Mouse (Mus musculus) ovary, postnatal 36 days (tissue): ENCODE results near the gene Smox.

Experiments
- DNase-seq: peaks from one replicate; pipeline ENCODE4 v3.0.0; 2022; ENCODE audit warnings: low spot score, mixed read lengths

Gene Smox

DNA sequence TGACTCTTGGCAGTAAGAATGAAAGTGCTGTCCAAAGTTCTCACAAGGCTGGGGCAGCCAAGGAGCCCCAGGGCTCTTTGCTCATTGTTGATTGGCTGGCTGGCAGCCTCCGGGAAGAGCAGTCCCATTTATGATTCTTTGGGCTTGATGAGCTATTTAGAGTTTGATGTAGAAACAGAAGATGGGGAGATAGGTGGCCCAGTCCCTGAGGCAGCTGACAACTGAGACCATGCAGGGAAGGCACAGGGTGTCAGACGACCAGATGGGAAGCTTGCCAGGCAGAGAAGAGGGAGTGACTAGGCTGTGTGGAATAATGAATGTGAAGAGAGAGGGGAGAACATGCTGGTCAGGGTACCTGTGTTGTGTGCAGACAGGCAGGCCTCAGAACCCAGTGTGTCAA, 22.2 kb downstream of the Smox start:
- no peak for DNase-seq

DNA sequence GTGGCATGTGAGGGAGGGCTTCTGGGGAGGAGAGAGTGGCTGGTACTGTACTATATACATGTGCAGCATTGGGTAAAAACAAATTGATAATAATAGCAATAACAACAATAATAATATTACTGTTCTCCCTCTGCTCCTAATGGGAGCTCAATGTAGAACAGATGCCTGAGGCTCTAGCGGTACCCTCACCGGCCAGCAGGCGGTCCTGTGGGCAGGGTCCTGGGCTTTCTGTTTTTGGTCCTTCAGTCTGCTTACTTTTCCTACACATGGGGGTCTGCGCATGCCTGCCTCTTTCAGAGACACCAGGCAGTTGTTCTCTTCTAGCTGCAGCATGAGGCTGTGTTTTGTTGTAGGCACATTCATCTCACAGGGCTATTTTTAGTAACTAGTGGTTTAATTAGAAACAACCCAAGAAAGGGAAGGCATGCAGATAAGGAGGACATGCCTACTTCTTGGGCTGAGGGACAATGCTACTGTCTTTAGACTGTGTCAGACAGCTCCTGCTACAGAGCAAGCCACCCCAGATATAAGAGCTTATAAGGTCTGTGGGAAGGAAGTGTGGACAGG, 22.8 kb downstream of the Smox start:
- no peak for DNase-seq

DNA sequence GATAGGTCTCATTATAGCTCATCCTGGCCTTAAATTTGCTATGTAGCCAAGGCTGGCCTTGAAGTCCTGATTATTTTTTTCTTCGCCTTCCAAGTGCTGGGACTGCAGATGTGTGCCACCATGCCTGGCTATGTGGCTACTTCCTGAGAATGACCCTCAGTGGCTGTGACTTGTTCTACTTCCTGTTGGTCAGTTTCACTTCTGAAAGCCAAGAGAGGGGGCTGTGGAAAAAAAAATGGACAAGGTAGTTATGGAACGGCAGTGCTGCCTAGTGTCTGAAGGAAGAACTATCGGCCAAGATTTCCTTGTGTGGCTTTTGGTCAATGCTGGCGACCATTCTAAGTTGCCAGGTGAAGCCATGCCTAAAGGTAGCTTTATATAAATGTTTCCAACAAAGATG, 26.3 kb downstream of the Smox start:
- DNase-seq = no peak

DNA sequence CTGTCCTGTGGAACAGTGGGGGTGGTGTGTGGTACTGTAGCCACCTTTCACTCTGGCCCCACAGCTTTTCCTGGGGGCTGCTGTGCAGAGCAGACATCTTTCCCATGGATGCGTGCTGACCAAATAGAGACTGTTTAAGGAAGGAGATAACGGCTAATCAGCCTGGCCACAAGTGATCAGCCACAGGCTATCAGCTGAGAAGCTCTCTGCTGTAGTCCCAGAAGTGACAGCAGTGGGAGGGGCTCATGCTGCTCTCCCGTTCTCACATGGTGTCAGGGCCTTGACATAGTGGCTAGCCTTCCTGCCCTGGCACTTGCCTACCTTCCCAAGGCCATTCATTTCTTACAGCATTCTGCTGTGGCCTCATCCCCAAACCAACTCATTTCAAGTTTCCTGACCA, 27.5 kb downstream of the Smox start:
- no peak for DNase-seq

DNA sequence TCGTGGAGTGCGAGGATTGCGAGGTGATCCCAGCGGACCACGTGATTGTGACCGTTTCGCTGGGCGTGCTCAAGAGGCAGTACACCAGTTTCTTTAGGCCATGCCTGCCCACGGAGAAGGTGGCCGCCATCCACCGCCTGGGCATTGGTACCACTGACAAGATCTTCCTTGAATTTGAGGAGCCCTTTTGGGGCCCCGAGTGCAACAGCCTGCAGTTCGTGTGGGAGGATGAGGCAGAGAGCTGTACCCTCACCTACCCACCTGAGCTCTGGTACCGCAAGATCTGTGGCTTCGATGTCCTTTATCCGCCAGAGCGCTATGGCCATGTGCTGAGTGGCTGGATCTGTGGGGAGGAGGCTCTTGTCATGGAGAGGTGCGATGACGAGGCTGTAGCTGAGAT, 29.4 kb downstream of the Smox start:
- no peak for DNase-seq

DNA sequence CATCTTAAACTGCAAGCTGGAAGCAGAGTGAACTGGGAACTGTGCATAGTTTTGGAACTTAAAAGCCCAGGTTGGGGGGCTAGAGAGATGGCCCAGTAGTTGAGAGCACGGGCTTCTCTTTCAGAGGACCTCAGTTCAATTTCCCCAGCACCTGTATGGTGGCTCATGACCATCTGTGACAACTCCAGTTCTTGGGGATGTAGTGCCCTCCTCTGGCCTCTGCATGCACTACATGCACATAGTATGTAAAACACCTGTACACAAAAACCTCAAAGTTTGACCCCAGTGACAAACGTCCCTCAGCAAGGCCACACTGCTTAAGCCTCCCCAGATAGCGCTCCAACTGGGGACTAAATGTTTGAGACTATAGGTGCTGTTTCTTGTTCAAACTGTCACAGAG, 35.8 kb downstream of the Smox start:
- no peak for DNase-seq

DNA sequence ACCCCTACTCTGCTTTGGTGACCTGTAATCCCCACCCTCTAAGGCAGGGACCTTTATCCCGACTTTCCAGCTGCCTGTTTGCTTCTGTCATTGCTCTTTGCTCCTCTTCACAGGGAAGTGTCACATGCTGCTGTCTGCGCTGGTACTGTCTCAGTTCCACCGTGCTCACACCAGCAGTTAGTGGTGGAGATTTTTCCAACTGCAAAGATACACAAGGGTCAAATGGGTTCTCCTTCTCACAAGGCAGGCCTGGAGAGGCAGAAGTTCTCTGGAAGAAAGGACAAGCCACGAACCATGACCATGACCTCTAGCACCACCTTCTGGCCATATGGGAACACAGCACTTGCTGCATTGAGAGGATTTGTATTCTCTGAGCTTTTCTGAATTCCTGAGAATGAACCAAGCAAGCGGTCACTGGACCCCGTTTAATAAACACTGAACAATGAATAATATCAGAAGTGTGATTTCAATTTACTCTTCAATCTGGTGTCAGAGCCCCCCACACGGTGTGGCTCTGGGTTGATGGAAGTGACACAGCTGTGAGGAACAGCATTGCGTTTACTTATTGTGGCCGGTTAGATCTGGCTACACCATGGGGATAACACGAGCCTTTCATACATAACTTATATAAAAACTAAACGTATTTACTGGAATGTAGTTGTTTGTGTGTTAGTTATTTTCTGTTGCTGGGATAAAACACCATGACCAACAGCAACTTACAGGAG, 38.8 kb downstream of the Smox start:
- DNase-seq = peak; percentile 47

DNA sequence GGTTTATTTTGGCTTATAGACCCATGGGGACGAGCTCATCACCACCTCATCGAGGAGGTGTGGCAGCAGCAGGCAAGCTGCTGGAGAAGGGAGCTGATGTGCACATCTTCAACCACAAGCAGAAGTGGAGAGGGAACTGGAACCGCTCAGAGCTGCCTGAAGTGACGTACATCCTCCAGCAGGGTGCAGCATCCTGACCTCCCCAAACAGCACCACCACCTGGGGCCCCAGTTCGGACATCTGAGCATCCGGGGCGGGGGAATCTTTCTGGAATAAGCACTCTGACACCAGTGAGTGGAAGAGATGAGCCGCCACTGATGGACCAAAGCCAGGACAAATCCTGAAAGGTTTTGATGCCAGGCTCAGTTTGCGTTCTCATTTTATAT, 39.3 kb downstream of the Smox start:
- DNase-seq = peak; percentile 41

DNA sequence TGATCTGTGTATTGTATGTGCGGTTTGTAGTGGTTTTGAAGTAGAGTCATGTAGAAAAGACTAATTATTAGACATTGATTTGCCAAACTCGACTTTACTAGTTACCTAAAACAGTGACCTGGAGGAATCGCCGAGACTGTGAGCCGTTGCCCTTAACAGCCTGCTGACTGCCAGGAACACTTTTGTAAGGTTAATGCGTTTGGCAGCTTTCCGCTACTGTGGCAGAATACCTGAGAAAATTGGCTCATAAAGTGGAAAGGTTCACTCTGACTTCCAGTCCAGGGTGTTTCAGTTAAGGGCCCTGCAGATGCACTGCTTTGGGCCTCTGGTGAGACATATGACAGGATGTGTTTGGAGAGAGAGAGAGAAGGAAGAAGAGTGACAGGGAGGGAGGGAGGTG, 40.0 kb downstream of the Smox start:
- DNase-seq = no peak

DNA sequence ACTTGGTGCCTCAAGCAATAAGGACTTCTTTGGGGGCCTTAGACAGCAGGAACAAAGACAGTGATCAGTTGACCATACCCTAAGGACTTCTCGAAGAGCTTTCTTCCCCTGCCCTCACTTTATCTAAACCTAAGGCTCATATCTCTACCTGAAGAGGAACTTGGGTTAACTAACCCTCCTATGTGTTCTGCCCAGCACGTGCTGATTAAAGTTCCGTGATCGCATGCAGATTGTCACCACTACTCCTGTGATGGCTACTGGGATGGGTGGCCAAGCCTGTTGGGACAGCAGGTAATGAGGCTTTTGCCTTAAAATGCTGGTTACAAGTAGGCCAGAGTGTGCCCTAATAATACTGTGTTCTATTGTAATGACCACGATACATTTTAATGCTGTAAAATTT, 43.9 kb downstream of the Smox start:
- no peak for DNase-seq

DNA sequence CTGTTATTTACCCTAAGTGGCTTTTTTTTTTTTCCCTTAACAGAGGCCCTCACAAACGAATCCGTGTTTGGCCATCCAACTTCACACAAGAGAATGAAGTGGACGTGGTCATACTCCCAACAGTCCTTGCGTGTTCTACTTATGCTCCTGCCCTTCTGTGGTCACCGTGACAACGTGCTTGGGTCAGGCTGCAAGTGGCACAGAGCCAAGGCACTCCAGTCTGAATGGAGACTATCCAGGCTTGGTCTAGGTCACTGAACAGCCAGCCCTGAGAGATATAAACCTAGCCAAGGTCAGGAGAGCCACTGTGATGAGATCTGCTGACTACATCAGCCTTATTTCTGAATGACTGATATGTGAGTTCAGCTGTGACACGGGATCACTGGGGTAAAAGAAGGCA, 47.0 kb downstream of the Smox start:
- peak; percentile 65 for DNase-seq

DNA sequence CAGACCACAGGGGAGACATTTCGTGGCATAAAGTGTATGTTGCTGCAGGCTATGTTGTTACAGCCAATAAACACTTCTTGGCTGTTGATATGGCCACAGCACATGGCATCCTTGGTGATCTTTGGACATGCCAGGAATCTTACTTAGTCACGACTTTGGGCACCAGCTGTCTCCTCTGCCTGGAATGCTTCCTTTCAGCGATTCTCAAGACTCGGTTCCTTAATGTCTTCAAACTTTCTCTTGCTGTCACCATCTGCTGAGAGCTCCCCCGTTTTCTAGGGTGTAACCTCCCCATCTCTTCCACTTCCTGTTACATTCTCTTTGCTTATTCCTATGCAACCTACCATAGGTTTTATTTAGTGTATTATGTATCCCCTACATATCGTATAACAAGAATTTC, 48.5 kb downstream of the Smox start:
- no peak for DNase-seq

DNA sequence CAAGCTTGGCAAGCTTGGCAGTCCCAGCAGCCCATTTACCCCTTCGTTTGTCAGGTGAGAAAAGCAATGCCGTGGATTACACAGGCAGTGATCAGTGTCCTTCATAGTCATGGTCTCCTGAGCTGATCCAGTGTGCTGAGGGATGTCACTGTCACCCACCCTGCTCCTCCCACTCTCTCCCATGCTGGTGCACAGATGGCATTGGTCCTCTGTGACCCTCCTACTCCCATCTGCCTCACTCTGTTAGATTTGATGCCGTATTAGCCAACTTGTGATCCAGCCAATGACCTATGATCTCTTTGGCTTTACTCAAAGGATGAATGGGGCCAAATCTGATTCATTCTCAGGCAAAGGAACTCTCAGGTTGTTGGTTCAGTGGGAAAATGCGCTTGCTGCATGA, 50.4 kb downstream of the Smox start:
- DNase-seq = no peak

DNA sequence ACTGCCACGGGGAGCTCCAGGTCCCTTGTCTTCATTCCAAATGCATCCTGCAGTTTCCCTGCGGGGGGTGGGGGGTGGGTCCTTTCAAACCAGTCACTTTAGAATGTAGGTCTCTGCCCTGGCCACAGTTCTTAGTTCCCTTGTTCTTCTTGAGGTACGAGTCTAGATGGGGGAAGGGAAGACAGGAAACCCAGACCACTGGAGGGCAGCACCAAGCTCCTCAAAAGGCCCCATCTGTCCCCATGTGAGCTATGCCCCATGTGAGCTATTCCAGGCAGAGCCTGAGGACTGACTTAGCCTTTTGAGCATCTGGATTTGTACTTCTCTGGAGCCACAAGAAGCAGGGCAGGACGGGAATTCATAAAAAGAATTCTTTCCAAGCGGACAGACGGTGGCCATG, 51.2 kb downstream of the Smox start:
- no peak for DNase-seq

DNA sequence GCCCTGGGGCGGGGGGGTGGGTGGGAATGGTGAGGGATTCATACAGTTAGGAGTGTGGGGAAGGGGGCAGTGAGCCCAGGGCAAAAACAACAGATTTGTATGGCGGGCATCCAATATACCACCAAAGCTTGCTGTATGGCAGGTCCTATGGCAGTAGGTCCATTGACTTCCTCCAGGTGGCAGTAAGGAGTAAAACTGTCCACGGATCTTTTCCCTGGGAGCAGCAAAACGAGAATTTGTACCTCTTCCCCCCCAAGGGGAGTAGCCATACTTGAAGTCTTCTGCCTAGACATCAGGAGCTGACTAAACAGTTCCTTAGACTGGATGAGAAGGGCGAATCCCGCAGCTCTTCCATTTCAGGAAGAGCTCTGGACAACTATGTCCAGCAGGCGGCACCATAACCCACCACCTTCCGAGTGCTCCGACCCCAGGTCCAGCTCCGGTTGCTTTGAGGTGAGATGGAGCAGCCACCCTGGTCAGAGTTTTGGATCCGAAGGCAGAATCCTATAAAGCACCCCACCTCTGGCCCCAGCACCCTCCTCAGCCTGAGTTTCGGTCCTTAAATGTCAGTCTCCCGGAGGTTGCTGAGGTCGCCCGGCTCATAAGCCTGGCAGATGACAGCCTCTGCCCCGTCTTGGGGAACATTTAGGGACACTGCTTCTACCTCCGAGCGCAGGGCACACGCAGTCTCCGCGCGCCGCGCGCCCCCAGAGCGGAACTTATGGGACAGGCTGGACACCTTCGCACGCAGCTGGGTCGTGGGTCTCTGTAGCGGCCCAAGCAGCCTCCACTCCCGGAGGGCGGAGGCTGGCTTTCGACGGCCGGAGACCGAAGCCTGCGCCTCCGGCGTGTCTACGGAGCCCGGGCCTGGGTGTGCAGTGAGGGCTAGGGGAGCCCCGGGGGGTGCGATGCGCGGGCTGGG, 54.4 kb downstream of the Smox start:
- peak; percentile 66 for DNase-seq

DNA sequence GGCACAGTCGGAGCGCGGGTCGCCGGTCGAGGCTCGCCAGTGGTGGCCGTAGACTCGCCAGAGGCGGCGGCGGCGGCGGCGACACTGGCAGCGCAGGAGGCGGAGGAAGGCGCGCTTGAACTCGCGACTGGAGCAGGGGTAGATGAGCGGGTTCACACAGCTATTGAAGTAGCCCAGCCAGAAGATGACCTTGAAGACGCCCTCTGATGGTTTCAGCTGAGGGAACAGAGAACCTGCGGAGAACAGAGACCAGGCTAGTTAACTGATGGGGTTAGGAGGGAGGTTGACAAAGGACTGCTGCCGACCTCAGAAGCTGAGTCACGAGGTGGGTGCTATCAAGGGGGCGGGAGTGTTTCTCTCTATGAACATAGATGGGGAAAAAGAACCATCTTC, 55.0 kb downstream of the Smox start:
- DNase-seq = no peak

DNA sequence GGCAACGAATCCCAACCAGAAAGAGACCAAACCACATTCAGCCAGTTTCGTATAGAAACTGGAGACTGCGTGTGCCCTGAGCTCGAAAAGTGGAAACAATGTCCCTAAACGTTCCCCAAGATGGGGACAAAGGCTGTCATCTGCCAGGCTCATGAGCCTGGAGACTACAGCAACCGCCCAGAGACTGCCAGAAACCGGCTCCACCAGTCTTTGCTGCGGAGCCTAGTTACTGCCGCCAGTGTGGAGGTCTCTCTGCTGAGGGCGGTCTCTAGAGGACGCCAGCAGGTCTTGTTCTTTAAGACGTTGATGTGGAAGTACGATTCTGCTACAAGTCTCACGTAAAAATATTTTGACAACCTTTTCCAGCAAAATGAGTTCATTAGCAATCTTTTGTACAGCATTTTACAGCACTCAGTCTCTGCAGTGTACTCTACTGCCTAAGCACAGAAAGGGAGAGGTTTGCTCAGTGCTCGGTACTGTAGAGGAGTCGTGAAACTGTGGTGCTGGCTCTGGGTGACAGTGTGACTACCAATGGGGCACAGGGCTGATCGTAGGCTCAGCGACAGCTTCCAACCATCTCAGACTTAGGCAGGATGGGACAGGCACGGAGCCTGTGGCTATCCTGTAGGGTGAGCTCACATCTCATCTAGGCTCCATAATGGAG, 55.6 kb downstream of the Smox start:
- no peak for DNase-seq

DNA sequence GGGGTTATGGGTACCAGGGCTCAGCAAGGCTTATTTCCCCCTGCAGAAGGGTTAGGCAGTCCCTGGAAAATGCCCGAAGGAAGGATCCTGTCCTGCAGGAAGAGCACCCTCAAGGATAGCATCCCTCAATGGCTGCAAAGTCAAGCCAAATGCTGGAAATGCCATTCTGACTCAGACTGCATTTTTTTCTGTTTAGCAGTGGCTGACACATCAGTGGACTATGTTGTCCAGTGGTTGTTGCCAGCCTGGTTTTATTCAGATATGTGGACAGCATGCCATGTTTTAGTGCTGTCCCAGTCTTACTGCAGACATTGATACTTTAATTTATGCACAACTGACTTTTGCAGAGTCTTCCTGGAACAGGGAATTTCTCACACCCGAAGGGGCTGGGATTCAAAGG, 57.0 kb downstream of the Smox start:
- no peak for DNase-seq

DNA sequence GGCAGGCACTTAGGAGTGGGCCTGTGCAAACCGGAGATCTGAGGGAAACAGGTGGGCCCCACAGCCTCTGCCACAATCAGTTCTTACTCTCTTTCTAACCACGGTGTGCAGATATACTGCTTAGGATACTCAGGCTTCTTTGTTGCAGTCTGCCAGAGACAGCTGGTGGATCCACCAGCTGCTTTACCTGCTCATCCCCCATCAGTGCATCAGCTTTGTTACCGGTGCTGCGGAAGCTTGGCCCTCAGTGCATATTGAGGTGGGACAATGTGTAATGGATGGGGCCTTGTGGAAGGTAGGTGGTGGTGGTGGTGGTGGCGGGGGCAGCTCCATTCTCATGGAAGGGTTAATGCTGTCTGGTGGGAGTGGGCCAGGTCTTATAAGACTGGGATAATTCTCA, 57.8 kb downstream of the Smox start:
- no peak for DNase-seq

DNA sequence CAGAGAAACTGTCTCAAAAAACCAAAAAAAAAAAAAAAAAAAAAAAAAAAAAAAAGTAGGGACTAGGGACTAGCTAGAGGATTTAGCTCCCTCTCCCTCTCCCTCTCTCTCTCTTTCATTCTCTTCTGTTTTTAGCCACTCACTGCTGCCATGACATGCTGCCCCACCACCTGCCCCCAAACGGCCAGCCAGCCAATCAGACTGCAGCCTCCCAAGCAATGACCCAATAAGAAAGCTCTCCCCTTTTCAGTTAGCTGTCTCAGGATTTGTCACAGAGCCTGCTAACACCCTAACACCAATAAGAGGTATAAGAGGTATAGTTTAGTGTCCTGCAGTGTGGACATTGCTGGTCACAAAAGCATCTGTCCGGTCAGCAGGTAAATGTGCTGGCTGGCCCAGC, 59.2 kb downstream of the Smox start:
- no peak for DNase-seq

DNA sequence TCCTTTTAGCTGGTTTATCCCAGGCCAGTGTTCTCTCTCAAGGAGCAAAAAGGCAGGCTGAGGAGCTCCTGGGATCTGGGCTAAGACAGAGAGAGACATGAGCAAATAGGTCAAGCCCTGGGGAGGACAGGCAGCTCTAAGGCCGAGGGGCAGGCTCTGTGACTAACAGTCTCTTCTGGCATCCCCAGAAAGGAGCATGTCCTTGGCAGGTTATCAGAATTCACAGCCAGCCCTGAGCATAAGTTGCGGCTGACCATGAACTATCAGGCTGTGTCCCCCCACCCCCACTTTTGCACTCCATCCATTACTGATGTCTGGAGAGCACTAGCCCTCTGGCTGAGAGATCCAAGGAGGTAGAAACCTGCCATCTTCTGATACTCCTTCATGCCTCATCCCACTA, 59.6 kb downstream of the Smox start:
- no peak for DNase-seq

DNA sequence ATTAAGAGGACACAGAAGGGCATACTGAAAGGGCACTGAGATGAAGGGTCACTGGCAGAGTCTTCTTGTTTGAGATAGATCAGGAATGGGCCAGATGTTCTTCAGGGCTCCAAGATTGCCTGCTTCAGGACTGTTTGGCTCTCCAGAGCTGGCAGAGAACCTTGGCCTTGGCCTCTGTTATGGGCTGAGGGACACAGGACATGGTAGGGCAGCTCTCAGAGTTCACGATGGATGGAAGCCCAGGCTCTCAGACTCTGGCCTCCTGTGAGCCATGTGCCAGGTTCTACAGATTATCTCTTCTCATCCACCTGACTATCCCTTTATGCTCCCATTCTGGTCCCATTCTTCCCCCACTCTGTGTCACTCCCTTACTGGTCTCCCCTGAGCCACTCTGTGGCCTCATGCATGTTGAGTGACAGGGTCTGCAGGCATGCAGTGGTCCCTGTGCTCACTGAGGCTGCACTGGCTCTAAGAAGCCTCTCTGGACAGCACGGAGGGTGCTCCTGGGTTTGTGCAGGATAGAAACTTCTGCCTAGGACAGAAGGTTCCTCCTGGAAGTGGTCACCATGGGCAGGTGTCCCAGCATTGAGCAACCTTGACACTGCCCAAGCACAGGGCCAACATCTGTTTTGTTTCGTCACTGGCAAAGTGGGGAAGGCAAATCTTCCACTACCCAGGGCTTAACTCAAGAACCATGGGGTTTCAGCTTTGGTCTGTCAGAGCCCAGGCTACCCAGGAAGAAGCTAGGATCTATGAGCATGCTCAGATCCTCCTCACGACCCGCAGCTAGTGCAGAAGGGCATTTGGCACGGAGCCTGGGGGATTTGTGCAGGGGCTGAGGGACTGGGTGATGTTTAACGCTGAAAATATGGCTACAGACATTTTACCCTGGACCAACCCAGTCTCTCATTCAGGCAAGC, 60.7 kb downstream of the Smox start:
- no peak for DNase-seq
